Mouse (Mus musculus) cortical plate, adult 2 months (tissue): ENCODE data around the gene Prss40.

ENCODE experiments used
- CTCF ChIP-seq: fragments of 200-500 bp; IDR thresholded peaks from 2 replicates; pipeline ENCODE4 v1.5.1; 2011; ENCODE audit warnings: mild to moderate bottlenecking, control low read depth, low read length; ENCODE audit not compliant: insufficient read depth; ENCODE audit errors: extremely low read depth
- POLR2A ChIP-seq: fragments of 200-500 bp; IDR thresholded peaks from 2 replicates; pipeline ENCODE4 v1.6.1; 2011; ENCODE audit warnings: mild to moderate bottlenecking, low read length, control low read depth; ENCODE audit not compliant: insufficient read depth; ENCODE audit errors: extremely low read depth

DNA sequence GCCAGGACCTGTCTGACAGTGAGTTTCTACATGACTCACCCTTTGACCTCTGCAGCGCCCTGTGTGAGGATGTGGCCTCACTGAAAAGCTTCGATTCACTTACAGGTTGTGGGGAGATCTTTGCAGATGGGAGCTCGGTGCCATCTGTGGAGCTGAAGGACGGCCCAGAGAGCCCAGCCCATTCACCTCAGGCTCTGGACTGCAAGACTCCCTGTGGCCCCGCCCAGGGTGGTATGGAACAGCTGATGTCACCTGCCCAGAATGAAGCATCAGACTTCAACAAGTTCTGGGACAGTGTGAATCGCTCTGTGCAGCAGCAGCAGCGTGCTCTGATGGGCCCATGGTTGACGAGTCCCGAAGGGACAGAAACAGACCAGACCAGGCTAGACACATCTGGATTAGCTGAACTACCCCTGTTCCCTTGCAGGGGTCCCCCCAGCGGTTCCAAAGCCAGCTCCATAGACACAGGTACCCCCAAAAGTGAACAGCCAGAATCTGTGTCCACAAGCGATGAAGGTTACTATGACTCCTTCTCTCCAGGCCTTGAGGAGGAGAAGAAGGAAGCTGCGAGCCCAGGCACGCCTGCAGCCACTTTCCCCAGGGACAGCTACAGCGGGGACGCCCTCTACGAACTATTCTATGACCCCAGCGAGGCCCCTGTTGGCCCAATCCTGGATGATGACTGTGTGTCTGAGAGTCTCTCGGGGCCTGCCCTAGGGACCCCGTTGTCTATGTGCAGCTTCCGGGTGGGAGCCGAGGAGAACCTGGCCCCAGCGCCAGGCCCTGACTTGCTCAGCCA, 26.8 kb upstream of the Prss40 start:
- TF ChIP-seq CTCF (no peak), POLR2A (no peak)
